Mouse (Mus musculus) frontal cortex, postnatal 14 days (tissue): ENCODE results near the gene Rnf141.
A peak's percentile ranks its signal among the peaks of the same experiment; 100 is the strongest.

ENCODE experiments used
- DNase-seq, 2 experiments: peaks; one replicate each; pipeline ENCODE4 v3.0.0; 2022; ENCODE audit warnings: low spot score in 2 of 2

Gene Rnf141

GRCm38 (mm10) chr7:110768451-110769064 is 75.7 kb downstream of the Rnf141 start:
- DNase-seq: peak in 1 of 2 experiments; percentile 29

- DNase-seq: no peak
These were observed 76.3 kb downstream of the Rnf141 start, which contains the start of gene Ampd3 for GRCm38 (mm10) chr7:110768001-110768400. Gene Ampd3 (plus strand): TSS chr7:110768206.

GRCm38 (mm10) chr7:110762605-110763180 is 81.6 kb downstream of the Rnf141 start:
- DNase-seq: no peak

DNA sequence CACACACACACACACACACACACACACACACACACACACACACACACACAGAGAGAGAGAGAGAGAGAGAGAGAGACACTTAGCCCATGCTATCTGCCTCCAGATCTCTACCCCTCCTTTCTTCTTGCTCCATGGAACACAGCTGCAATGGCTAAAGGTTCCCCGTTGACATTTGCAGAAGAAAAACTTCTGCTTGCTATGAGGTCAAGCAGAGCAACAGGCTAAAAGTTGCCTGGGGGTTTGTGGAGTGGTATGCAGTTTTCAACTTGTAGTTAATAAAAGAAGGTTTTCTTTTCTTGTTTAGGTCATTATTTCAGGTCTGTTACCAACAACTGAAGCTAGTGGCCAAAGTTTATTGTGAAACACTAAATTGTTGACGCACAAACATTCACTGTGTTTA is 87.8 kb downstream of the Rnf141 start:
- DNase-seq: no peak

DNA sequence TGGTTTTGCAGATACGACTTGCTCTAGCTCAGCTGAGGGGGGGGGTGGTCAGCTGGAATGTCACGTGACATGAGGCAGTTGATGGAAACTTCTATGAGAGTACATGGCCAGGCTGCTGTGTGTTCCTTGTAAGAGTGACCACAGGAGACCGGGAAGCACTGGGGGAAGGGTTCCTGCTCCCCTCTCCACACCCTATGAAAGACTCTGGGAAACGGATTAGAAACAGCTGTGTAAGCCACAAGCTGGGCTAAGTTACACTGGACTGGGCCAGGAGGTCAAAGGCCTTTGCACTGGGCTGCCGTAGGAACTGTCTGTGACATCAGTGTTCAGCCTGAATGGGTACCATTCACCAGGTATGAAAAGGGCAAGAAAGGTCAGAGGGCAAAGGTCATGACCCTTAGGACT is 90.3 kb downstream of the Rnf141 start:
- no peak for DNase-seq

- no peak for DNase-seq
These were observed 90.9 kb downstream of the Rnf141 start for GRCm38 (mm10) chr7:110753310-110753709.

GRCm38 (mm10) chr7:110751634-110752033 is 92.6 kb downstream of the Rnf141 start:
- DNase-seq: no peak

GRCm38 (mm10) chr7:110750834-110751233 is 93.4 kb downstream of the Rnf141 start:
- no peak for DNase-seq
